Mouse (Mus musculus) Muller cell, postnatal 12 days (primary cell): ENCODE measurements around the gene Prss33.

Experiments used
- DNase-seq: peaks from one replicate; pipeline ENCODE4 v3.0.0-alpha.2; 2015; ENCODE audit errors: inconsistent ontology term

Prss33 gene

DNA sequence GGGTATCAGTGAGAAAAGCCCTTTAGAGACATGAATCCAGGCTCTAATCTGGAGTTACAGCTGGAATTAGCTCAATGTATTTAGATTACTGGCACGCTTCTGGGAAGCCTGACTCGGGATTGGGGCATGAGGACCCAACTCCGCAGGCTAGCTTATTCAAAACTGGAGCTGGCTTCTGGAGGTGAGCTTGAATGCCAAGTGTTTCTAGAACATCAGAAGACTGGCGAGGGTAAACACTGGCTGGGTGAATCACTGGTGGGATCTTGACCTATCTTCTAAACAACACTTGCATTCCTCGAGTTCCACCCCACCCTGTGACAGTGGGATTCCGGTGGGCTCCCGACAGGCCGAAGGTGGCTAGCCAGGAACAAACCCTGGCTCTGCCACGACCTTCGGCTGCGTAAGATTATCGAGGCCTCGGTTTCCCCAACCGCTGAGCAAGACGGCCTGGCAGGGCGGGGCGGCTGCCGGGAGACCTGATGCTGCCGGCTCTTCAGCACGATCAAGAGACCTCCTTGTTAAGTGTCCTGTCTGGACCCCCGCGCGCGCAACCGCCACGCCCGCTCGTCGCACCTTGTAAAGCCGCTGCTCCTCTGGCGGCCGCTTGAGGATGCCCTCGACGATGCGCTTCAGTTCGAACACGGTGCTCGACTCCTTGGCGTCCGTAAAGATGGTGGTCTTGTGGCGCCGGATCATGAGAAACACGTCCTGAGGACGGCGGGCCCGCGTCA is 7.4 kb downstream of the Prss33 start:
- peak; percentile 81 for DNase-seq

DNA sequence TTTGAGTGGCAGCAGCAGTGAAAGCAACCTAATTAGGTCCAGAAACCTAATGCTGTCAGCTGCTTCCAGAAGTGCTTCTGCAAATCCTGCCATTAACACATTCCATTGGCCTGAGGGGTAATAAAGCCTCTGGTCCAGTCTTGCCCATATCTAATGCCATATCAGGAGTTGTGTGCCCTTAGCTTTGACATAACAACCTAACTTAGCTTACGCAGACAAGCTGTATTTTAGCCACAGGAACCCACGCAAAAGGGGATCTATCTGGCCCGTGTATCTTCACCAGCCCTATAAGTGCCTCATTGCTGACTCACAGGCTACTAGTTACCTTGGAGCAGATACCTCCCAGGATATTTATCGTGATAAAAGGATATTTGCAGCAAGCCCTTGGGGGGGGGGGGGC is 10.3 kb downstream of the Prss33 start:
- DNase-seq = no peak

GRCm38 (mm10) chr17:23823614-23824013 is 12.2 kb downstream of the Prss33 start:
- DNase-seq = no peak

GRCm38 (mm10) chr17:23823018-23823417 is 12.8 kb downstream of the Prss33 start:
- no peak for DNase-seq

GRCm38 (mm10) chr17:23822094-23822493 is 13.8 kb downstream of the Prss33 start:
- no peak for DNase-seq

GRCm38 (mm10) chr17:23820731-23821130 is 15.1 kb downstream of the Prss33 start:
- no peak for DNase-seq

DNA sequence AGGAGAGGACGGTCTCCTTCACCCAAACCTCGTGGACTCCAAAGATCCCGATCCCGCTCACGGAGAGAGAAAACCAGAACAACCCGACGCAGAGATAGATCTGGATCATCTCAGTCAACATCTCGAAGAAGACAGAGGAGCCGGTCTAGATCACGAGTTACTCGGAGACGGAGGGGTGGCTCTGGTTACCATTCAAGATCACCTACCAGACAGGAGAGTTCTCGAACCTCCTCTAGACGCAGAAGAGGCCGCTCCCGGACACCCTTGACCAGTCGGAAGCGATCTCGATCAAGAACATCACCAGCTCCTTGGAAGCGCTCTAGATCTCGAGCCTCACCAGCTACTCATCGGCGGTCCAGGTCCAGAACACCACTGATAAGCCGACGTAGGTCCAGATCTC is 16.6 kb downstream of the Prss33 start:
- no peak for DNase-seq

DNA sequence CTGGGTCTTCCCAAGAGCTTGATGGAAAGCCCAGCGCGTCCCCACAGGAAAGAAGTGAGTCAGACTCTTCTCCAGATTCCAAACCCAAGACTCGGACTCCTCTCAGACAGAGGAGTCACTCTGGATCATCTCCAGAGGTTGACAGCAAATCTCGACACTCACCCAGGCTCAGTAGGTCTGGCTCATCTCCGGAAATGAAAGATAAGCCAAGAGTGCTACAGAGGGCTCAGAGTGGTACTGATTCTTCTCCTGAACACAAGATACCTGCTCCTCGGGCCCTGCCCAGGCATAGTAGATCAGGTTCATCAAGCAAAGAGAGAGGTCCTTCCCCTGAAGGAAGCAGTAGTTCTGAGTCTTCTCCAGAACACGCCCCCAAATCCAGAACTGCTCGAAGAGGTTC is 17.3 kb downstream of the Prss33 start:
- DNase-seq = no peak

DNA sequence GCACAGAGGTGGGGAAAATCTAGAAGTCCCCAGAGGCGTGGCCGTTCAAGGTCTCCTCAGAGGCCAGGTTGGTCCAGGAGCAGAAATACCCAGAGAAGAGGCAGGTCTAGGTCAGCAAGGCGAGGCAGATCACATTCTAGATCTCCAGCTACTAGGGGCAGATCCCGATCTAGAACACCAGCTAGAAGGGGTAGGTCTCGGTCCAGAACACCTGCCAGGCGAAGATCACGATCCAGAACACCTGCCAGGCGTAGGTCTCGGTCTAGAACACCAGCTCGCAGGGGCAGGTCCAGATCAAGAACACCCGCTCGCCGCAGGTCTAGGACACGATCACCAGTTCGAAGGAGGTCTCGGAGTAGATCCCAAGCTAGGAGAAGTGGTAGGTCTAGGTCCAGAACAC is 20.2 kb downstream of the Prss33 start:
- DNase-seq = no peak

GRCm38 (mm10) chr17:23807918-23808317 is 27.9 kb downstream of the Prss33 start:
- no peak for DNase-seq

DNA sequence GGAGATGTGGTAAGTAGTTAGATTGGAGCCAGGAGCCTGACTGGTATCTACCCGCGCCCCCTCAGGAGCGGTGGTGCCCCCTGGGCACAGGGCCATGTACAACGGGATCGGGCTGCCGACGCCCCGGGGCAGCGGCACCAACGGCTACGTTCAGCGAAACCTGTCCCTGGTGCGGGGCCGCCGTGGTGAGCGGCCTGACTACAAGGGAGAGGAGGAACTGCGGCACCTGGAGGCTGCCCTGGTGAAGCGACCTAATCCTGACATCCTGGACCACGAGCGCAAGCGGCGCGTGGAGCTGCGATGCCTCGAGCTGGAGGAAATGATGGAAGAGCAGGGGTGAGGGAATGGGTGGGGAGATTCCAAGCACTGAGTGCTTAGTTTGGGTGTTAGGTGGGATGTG is 29.0 kb downstream of the Prss33 start:
- DNase-seq = no peak

- DNase-seq = peak; percentile 65
These were observed 31.3 kb downstream of the Prss33 start for GRCm38 (mm10) chr17:23804426-23805085.

- DNase-seq = peak; percentile 92
These were observed 32.4 kb downstream of the Prss33 start for GRCm38 (mm10) chr17:23803366-23804041.

GRCm38 (mm10) chr17:23802746-23803365 is 33.0 kb downstream of the Prss33 start:
- peak; percentile 100 for DNase-seq

- DNase-seq = no peak
These were observed 34.2 kb downstream of the Prss33 start for GRCm38 (mm10) chr17:23801627-23802026.

GRCm38 (mm10) chr17:23797316-23797715 is 38.5 kb downstream of the Prss33 start:
- DNase-seq = no peak

DNA sequence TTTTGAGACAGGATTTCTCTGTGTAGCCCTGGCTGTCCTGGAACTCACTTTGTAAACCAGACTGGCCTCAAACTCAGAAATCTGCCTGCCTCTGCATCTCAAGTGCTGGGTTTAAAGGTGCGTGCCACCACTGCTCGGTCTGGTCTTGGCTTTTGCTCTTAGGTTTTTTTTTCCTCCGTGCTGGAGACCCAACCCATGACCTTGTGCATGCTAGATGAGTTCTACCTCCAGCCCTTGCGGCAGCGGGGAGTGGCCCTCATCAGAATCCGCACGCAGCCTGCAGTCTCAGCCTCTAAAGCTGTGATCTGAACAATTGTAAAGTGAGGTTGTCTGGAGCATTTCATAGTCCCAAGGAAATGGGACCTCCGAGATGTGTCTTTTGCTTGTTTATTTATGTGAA is 40.5 kb downstream of the Prss33 start:
- DNase-seq = no peak

- no peak for DNase-seq
These were observed 44.8 kb downstream of the Prss33 start for GRCm38 (mm10) chr17:23791079-23791357.

DNA sequence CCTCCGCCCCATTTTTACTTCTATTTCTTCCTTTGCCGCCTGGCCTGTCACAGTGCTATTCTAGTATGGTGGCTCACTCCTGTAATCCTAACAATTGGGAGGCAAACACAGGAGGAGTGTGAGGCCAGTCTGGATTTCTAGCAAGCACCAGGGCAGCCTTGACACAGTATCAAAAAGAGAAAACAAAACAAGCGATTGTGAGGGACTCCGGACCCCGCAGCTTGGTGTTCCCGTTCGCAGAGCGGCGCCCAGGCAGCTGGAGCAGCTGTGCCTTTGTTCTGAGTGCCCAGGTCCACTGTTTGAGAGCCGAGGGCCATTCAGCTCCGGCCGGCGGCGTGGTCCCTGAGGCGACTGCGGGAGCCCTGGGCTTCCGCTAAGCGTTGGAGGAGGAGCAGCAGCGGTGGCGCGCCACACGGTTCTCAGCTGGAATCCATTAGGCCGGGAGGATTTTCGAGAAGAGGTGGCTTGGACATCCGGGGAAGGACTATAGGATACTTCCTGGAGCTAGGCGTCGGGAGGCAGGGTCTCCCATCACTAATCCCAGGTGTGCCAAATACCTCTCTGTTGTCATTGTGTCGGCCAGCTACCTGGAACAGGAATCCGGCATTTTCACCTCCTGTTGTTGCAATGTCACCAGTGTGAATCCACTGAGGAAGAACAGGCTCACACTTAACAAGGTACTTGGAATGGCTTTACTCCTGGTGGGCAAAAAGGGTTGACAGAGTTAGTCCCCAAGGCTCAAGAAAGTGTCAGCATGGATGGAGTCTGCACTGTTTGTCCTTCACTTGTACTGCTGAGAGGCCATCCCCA is 45.4 kb downstream of the Prss33 start, which contains the start of gene Srrm2:
Gene Srrm2, plus strand, starts transcription at position 264 of the 810 bp plus-strand sequence.
- peak; percentile 64 for DNase-seq

GRCm38 (mm10) chr17:23789749-23790268 is 46.0 kb downstream of the Prss33 start:
- DNase-seq = no peak

GRCm38 (mm10) chr17:23788973-23789372 is 46.9 kb downstream of the Prss33 start:
- DNase-seq = no peak
